Mouse (Mus musculus) right cerebral cortex, postnatal 14 days (tissue): ENCODE measurements at regions not wholly inside any gene's neighbourhood (a gene's known extent, or its start where the extent isn't known, plus 50 kb on each side); places are given as distances from the start of the nearest gene placed in this dataset.
A peak's percentile ranks its signal among the peaks of the same experiment; 100 is the strongest.

Source experiments
- DNase-seq: peaks from one replicate; pipeline ENCODE4 v3.0.0; 2022

GRCm38 (mm10) chr16:27138384-27138783, 146.9 kb upstream of the Gmnc start:
- DNase-seq: no peak

GRCm38 (mm10) chr16:27138987-27139386, 147.5 kb upstream of the Gmnc start:
- DNase-seq: no peak

DNA sequence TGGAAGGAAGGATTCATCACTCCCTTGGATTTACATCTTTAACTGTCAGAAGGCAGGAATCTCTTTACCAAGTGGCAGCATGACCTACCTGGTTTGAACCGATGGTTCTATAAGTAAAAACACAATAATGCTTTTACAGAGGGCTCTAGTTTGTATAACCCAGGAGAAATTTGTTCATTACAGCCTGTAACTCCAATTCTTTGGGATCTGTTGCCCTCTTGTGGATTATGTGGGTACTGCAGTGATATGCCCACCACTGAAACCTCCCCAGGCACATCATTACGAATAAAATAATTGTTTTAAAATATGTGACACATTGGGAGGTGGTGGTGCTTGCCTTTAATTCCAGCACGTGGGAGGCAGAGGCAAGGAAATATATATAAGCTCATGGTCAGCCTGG, 148.6 kb upstream of the Gmnc start:
- peak; percentile 53 for DNase-seq

DNA sequence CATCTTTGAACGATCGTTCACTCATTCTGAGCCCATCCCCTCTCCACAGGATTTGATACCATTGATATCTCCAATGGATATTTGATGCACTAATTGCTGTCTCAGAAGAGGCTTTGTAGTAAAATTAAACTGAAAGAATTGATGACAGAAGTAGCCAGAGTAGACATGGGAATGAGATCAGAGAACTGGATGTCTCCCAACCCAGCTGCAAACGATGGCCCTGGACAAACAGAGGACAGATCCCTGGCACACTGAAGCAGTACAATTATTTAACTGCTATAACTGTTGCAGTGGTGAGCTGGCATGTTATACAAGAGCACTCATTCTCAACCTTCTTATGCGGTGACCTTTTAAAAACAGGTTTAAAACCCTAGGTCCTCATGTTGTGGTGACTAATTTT, 151.5 kb upstream of the Ostn start:
- DNase-seq: no peak

GRCm38 (mm10) chr16:27195650-27196049, 111.6 kb upstream of the Ostn start:
- DNase-seq: no peak
